Mouse (Mus musculus) bone marrow macrophage, adult 2 months (primary cell): Measurements from ENCODE around the gene Spem1.

Experiments
- CTCF ChIP-seq: IDR thresholded peaks from 2 replicates; pipeline ENCODE4 v1.5.1; 2012; ENCODE audit warnings: low read depth, mild to moderate bottlenecking, low read length, moderate library complexity
- POLR2A ChIP-seq: IDR thresholded peaks from 2 replicates; pipeline ENCODE4 v1.6.1; 2012; ENCODE audit warnings: mild to moderate bottlenecking, low read depth, low read length, borderline replicate concordance

DNA sequence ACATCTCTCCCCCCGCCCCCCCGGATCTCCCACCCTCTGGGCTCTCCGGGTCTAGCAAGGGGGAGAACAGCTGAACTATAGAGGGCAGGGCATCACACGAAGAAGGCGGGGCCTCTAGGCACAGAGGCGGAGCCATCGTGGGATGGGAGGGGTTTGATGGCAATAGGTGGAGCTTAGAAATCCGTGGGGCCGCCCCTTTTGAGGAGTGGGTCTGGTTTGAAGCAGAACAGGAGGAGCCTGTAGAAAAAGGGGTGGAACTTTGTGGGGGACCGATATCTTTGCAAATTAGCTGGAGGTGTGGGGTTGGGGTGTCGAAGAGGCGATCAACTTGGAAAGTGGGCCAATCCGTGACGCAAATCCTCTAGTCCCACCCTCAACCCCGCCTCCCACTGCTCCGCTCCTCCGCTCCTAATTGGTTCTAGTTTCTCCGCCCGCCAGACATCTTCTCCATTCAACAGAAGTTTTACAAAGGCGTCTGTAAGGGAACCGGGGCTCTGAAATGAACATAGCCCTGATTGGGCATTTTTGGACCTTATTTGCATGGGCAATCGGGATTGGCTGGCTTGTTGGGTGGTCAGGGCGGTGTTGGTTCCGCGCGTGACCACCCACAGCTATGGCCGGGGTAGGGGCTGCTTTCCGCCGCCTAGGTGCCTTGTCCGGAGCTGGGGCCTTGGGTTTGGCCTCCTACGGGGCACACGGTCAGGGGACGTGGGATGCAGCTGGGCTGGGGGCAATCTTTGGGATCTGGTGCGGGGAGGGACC, 16.2 kb upstream of the Spem1 start, which contains the start of gene Tmem256:
- TF ChIP-seq CTCF (no peak), POLR2A (no peak)
